Mouse (Mus musculus) hindbrain, embryonic 15.5 days (tissue): Measurements from ENCODE around the gene Traf2. TPM values are rescaled to one million over a fixed set of nuclear protein-coding genes. Genes with fewer than 3 reads are reported as not detected.

Experiments
- ATAC-seq: fragments of 200-750 bp; cut with Nextera tagmentation; 2 replicates; pipeline ENCODE4 v1.8.0; 2017; ENCODE audit warnings: low read depth, moderate number of reproducible peaks, moderate TSS enrichment; ENCODE audit not compliant: low FRiP score
- H3K27ac ChIP-seq: fragments of 300-500 bp; sonication (generic); replicated peaks from 2 replicates; pipeline ENCODE4 v1.5.1; 2015; ENCODE audit warnings: mild to moderate bottlenecking, inconsistent platforms
- H3K27me3 ChIP-seq: fragments of 300-500 bp; sonication (generic); 2 replicates; pipeline ENCODE4 v1.6.1; 2015; ENCODE audit warnings: control low read depth, inconsistent platforms
- H3K36me3 ChIP-seq: fragments of 300-500 bp; sonication (generic); 2 replicates; pipeline ENCODE4 v1.6.1; 2015; ENCODE audit warnings: control low read depth, inconsistent platforms
- H3K4me1 ChIP-seq: fragments of 300-500 bp; sonication (generic); replicated peaks from 2 replicates; pipeline ENCODE4 v1.6.1; 2015; ENCODE audit warnings: control low read depth, inconsistent platforms
- H3K4me2 ChIP-seq: fragments of 300-500 bp; sonication (generic); 2 replicates; pipeline ENCODE4 v1.6.1; 2015; ENCODE audit warnings: moderate library complexity, mild to moderate bottlenecking, inconsistent platforms
- H3K4me3 ChIP-seq: fragments of 300-500 bp; sonication (generic); 2 replicates; pipeline ENCODE4 v1.5.1; 2015; ENCODE audit warnings: mild to moderate bottlenecking, inconsistent platforms
- H3K9ac ChIP-seq: fragments of 300-500 bp; sonication (generic); 2 replicates; pipeline ENCODE4 v1.6.1; 2015; ENCODE audit warnings: inconsistent platforms
- H3K9me3 ChIP-seq: fragments of 300-500 bp; sonication (generic); 2 replicates; pipeline ENCODE4 v1.6.1; 2016; ENCODE audit warnings: control low read depth, inconsistent platforms
- WGBS: fragments of 180-500 bp; shearing (Covaris S2); methylation state at CpG from one replicate; pipeline ENCODE4 v1.1.7; 2015; 5-methylcytosine and 5-hydroxymethylcytosine counted together
- polyA plus RNA-seq: library from polyadenylated mRNA; unstranded; fragments of >200 nt; fragmentation: Nextera tagmentation; extraction: Ambion mirVana; gene quantifications from 2 replicates; pipeline ENCODE4 v1.2.1, GENCODE M21; 2015

The Traf2 gene
- 16.5 and 19.4 TPM in 2 replicates for polyA plus RNA-seq

DNA sequence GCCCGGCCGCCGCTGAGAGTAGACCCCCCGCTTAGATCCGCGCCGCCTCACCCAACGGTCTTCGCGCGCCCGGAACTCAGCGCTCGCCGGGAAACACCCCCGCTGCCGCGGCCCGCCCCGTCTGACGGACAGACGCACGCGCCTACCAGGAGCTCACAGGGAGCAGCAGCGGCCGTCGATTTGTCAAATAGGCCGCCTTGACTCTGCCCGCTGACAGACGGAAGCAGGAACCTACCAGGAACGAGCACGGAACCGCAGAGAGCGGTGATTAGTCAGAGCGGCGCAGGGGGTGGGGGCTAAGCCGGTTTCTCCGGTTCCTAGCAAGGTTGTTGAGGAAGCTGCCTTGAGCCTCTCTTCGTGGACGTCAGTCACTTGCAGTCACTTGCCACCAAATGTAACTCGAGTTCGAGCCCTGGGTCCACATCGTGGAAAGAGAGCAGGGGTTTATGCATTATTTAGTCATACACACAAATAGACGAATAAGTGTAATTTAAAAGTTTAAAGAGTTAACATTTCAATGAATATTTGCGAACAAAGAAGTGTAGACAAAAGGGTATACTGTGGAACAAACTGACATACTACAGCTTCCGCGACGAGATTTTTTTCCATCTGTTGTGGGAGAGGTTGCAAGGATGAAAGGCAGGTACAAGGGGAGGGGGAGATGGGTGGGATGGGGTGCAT is at the start of gene Traf2:
Gene Traf2 (minus strand): TSS at position 130 of the 681 bp plus-strand sequence.
- Histone ChIP-seq H3K9me3 (no peaks in the 10 kb centered on the region), H3K27me3 (no peaks in the 10 kb centered on the region), H3K27ac (peak within 1 kb of the TSS; percentile 35; the same call in 1 of the 2 replicates), H3K4me2 (peak within 1 kb of the TSS; percentile 87), H3K9ac (peak within 1 kb of the TSS; percentile 61), H3K4me3 (peak within 1 kb of the TSS; percentile 67), H3K36me3 (no peaks in the 10 kb centered on the region), H3K4me1 (peaks cover 15% of the 10 kb centered on the region)
- 3% methylated on average over 47 of the region's 48 CpGs for WGBS
- peak; percentile 100 for ATAC-seq

- no peak overlapping the region for H3K4me2 ChIP-seq
- no peaks in the 10 kb centered on the region for H3K4me1 ChIP-seq
- H3K36me3 ChIP-seq, result peaks cover 65% of the 10 kb centered on the region
- H3K4me3 ChIP-seq, result no peak overlapping the region
- ATAC-seq, result no peak
- 74% methylated on average over 2 of the region's 2 CpGs for WGBS
- no peak overlapping the region for H3K9ac ChIP-seq
- H3K9me3 ChIP-seq, result no peaks in the 10 kb centered on the region
- no peak overlapping the region for H3K27ac ChIP-seq
- H3K27me3 ChIP-seq, result no peaks in the 10 kb centered on the region
Measured at GRCm38 (mm10) chr2:25591863-25592262, 45.1 kb upstream of the Traf2 start.

GRCm38 (mm10) chr2:25588227-25588907 is 41.6 kb upstream of the Traf2 start:
- peaks cover 4% of the 10 kb centered on the region for H3K4me1 ChIP-seq
- no peak for ATAC-seq
- H3K27me3 ChIP-seq, result no peaks in the 10 kb centered on the region
- 91% methylated on average over 8 of the region's 8 CpGs for WGBS
- no peak overlapping the region for H3K4me3 ChIP-seq
- H3K9ac ChIP-seq, result no peak overlapping the region
- no peak overlapping the region for H3K27ac ChIP-seq
- no peak overlapping the region for H3K4me2 ChIP-seq
- H3K9me3 ChIP-seq, result no peaks in the 10 kb centered on the region
- H3K36me3 ChIP-seq, result peaks cover 59% of the 10 kb centered on the region

- no peak overlapping the region for H3K4me2 ChIP-seq
- 89% methylated on average over 8 of the region's 8 CpGs for WGBS
- H3K9me3 ChIP-seq, result no peaks in the 10 kb centered on the region
- ATAC-seq, result no peak
- no peak overlapping the region for H3K27ac ChIP-seq
- H3K27me3 ChIP-seq, result no peaks in the 10 kb centered on the region
- H3K4me1 ChIP-seq, result peaks cover 15% of the 10 kb centered on the region
- no peak overlapping the region for H3K9ac ChIP-seq
- H3K36me3 ChIP-seq, result peaks cover 49% of the 10 kb centered on the region
- H3K4me3 ChIP-seq, result no peak overlapping the region
Measured at GRCm38 (mm10) chr2:25587290-25587689, 40.5 kb upstream of the Traf2 start.

GRCm38 (mm10) chr2:25585601-25586000 is 38.9 kb upstream of the Traf2 start:
- Histone ChIP-seq H3K27ac (no peak overlapping the region), H3K4me1 (peaks cover 31% of the 10 kb centered on the region), H3K27me3 (peaks cover 4% of the 10 kb centered on the region), H3K9me3 (no peaks in the 10 kb centered on the region), H3K36me3 (peaks cover 33% of the 10 kb centered on the region), H3K4me3 (no peak overlapping the region), H3K4me2 (no peak overlapping the region), H3K9ac (no peak overlapping the region)
- ATAC-seq, result no peak
- WGBS, result 88% methylated on average over 3 of the region's 3 CpGs

- no peak overlapping the region for H3K4me2 ChIP-seq
- ATAC-seq, result no peak
- peaks cover 38% of the 10 kb centered on the region for H3K4me1 ChIP-seq
- H3K9me3 ChIP-seq, result no peaks in the 10 kb centered on the region
- no peak overlapping the region for H3K9ac ChIP-seq
- peaks cover 12% of the 10 kb centered on the region for H3K27me3 ChIP-seq
- peaks cover 27% of the 10 kb centered on the region for H3K36me3 ChIP-seq
- H3K27ac ChIP-seq, result no peak overlapping the region
- 79% methylated on average over 4 of the region's 4 CpGs for WGBS
- H3K4me3 ChIP-seq, result no peak overlapping the region
Measured at GRCm38 (mm10) chr2:25584856-25585255, 38.1 kb upstream of the Traf2 start.

DNA sequence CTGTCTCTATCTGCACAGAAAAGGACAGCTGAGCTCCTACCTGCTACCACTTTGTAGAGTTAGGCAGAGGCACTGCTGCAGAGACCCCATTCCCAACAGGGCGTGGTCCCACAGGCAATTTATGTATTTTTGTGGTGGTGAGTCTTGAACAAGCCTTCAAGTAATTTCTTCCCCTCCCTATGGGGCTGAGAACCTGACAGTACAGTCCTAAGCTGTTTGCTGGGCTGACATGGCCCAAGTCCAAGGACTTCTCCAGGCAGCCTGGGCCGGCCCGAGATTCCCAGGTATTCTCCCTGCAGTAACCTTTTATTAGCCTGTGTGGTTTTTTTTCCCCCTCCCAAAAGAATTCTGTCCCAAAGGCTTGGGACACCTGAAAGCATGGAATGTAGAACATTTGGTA is 37.4 kb upstream of the Traf2 start:
- Histone ChIP-seq H3K9me3 (no peaks in the 10 kb centered on the region), H3K36me3 (peaks cover 25% of the 10 kb centered on the region), H3K4me1 (peaks cover 45% of the 10 kb centered on the region), H3K27me3 (peaks cover 19% of the 10 kb centered on the region), H3K27ac (no peak overlapping the region), H3K9ac (no peak overlapping the region), H3K4me3 (no peak overlapping the region), H3K4me2 (no peak overlapping the region)
- ATAC-seq, result no peak
- WGBS, result 96% methylated on average over 3 of the region's 3 CpGs

DNA sequence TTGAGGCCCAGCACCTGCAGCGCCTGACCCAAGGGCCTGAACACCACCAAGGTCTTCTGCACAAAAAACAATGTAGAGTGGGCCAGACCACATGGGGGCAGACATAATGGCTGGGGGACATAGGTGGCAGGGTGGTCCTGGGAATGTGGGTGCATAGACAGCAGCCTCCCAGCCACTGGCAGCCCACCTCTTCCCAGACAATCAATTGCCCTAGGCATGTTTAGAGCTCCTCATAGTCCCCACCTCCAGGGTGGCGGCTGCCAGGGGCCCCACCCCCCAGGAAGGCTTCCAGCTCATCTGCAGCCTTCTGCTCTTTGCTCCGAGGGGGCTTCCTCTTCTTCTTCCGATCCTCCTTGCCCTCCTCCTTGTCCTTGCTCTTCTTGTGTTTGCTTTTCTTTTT is 36.8 kb upstream of the Traf2 start:
- Histone ChIP-seq H3K27ac (peak overlapping the region; percentile 34; the same call in 1 of the 2 replicates), H3K4me1 (peaks cover 51% of the 10 kb centered on the region), H3K27me3 (peaks cover 24% of the 10 kb centered on the region), H3K9me3 (no peaks in the 10 kb centered on the region), H3K36me3 (peaks cover 25% of the 10 kb centered on the region), H3K9ac (no peak overlapping the region), H3K4me3 (no peak overlapping the region), H3K4me2 (no peak overlapping the region)
- WGBS, result 68% methylated on average over 4 of the region's 4 CpGs
- ATAC-seq, result no peak

GRCm38 (mm10) chr2:25583120-25583481 is 36.4 kb upstream of the Traf2 start:
- Histone ChIP-seq H3K9ac (no peak overlapping the region), H3K27ac (peak overlapping the region; percentile 34), H3K4me3 (no peak overlapping the region), H3K4me1 (peaks cover 56% of the 10 kb centered on the region), H3K4me2 (no peak overlapping the region), H3K27me3 (peaks cover 29% of the 10 kb centered on the region), H3K36me3 (peaks cover 25% of the 10 kb centered on the region), H3K9me3 (no peaks in the 10 kb centered on the region)
- no peak for ATAC-seq
- WGBS, result 67% methylated on average over 6 of the region's 6 CpGs

GRCm38 (mm10) chr2:25582466-25583119 is 35.9 kb upstream of the Traf2 start:
- 35% methylated on average over 12 of the region's 12 CpGs for WGBS
- Histone ChIP-seq H3K9ac (no peak overlapping the region), H3K4me2 (no peak overlapping the region), H3K27me3 (peaks cover 34% of the 10 kb centered on the region), H3K4me3 (no peak overlapping the region), H3K27ac (peak overlapping the region; percentile 34), H3K4me1 (peaks cover 61% of the 10 kb centered on the region), H3K9me3 (no peaks in the 10 kb centered on the region), H3K36me3 (peaks cover 25% of the 10 kb centered on the region)
- ATAC-seq, result peak; percentile 55

- no peak overlapping the region for H3K9ac ChIP-seq
- 24% methylated on average over 6 of the region's 6 CpGs for WGBS
- ATAC-seq, result peak; percentile 1
Measured at GRCm38 (mm10) chr2:25581901-25582301, 35.2 kb upstream of the Traf2 start.

DNA sequence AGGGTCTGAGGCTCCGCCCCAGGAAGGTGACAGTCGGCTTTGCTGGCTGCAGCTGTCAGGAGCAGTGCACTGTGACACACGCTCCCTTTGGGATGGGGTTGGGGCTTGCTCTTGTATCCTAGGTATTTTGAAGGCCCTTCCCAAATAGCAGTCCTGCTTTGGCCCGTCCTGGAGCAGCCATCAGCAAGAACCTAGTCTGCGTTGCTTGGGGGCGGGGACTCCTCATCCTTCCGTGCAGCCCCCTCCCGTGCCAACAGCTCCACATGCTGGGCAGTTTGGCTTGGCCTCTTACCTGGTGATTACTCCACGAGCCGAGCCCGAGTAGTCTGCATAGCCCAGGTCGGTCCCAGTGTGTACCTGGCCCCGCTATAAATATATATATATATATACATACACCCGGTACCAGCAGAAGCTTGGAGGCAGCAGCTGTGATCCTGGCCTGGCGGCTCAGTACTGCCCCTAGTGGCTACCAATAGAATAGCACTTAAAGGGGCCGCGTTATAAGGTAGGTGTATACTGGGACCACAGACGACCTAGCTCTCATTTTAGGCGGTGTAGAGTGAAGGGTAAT is 34.6 kb upstream of the Traf2 start, which contains the start of gene Ajm1:
Gene Ajm1 (minus strand): TSS at position 464 of the 571 bp plus-strand sequence.
- H3K4me3 ChIP-seq, result peak within 1 kb of the TSS; percentile 49
- peaks cover 46% of the 10 kb centered on the region for H3K27me3 ChIP-seq
- ATAC-seq, result peak; percentile 73
- H3K36me3 ChIP-seq, result peaks cover 24% of the 10 kb centered on the region
- no peaks in the 10 kb centered on the region for H3K9me3 ChIP-seq
- 5% methylated on average over 19 of the region's 19 CpGs for WGBS
- peak within 1 kb of the TSS; percentile 34 for H3K27ac ChIP-seq
- peak within 1 kb of the TSS; percentile 60 for H3K9ac ChIP-seq
- H3K4me2 ChIP-seq, result peak within 1 kb of the TSS; percentile 74
- peaks cover 67% of the 10 kb centered on the region for H3K4me1 ChIP-seq

More at GRCm38 (mm10) chr2:25581901-25582301, 35.2 kb upstream of the Traf2 start:
- Histone ChIP-seq H3K27me3 (peaks cover 41% of the 10 kb centered on the region), H3K36me3 (peaks cover 27% of the 10 kb centered on the region), H3K4me3 (peak overlapping the region; percentile 49; the same call in 1 of the 2 replicates), H3K4me2 (peak overlapping the region; percentile 74), H3K9me3 (no peaks in the 10 kb centered on the region), H3K4me1 (peaks cover 67% of the 10 kb centered on the region), H3K27ac (peak overlapping the region; percentile 34)
